Mouse (Mus musculus): ENCODE data around the gene Ppp1r15b. TPM values are rescaled to one million over a fixed set of nuclear protein-coding genes. Genes with fewer than 3 reads are reported as not detected.

The Ppp1r15b gene
- total RNA-seq, 2 experiments from 2014 or later, result 152 to 245 TPM

GRCm38 (mm10) chr1:133150556-133150955 lies 19.6 kb downstream of the Ppp1r15b start:
- ATAC-seq (replicated peaks; ENCODE audit: low FRiP score, poor library complexity, severe bottlenecking), result no peak

GRCm38 (mm10) chr1:133152213-133152612 lies 21.3 kb downstream of the Ppp1r15b start:
- ATAC-seq (replicated peaks; ENCODE audit: low FRiP score, poor library complexity, severe bottlenecking), result no peak

GRCm38 (mm10) chr1:133155270-133155669 lies 24.3 kb downstream of the Ppp1r15b start:
- no peak for ATAC-seq (replicated peaks; ENCODE audit: low FRiP score, poor library complexity, severe bottlenecking)

- no peak for ATAC-seq (replicated peaks; ENCODE audit: low FRiP score, poor library complexity, severe bottlenecking)
Observed at GRCm38 (mm10) chr1:133159128-133159564, 28.2 kb downstream of the Ppp1r15b start.

GRCm38 (mm10) chr1:133161559-133161958 lies 30.6 kb downstream of the Ppp1r15b start:
- no peak for ATAC-seq (replicated peaks; ENCODE audit: low FRiP score, poor library complexity, severe bottlenecking)

GRCm38 (mm10) chr1:133162046-133162445 lies 31.1 kb downstream of the Ppp1r15b start:
- ATAC-seq (replicated peaks; ENCODE audit: low FRiP score, poor library complexity, severe bottlenecking), result no peak

- ATAC-seq (replicated peaks; ENCODE audit: low FRiP score, poor library complexity, severe bottlenecking), result no peak
Observed at GRCm38 (mm10) chr1:133162981-133163380, 32.0 kb downstream of the Ppp1r15b start.

- ATAC-seq (replicated peaks; ENCODE audit: low FRiP score, poor library complexity, severe bottlenecking), result no peak
Observed at GRCm38 (mm10) chr1:133163820-133164431, 33.0 kb downstream of the Ppp1r15b start, which contains the start of gene Plekha6. Gene Plekha6 (plus strand): TSS chr1:133164210.

GRCm38 (mm10) chr1:133164591-133165011 lies 33.7 kb downstream of the Ppp1r15b start:
- no peak for ATAC-seq (replicated peaks; ENCODE audit: low FRiP score, poor library complexity, severe bottlenecking)

- no peak for ATAC-seq (replicated peaks; ENCODE audit: low FRiP score, poor library complexity, severe bottlenecking)
Observed at GRCm38 (mm10) chr1:133165111-133165510, 34.2 kb downstream of the Ppp1r15b start.

- ATAC-seq (replicated peaks; ENCODE audit: low FRiP score, poor library complexity, severe bottlenecking), result no peak
Observed at GRCm38 (mm10) chr1:133168318-133169060, 37.5 kb downstream of the Ppp1r15b start.

- no peak for ATAC-seq (replicated peaks; ENCODE audit: low FRiP score, poor library complexity, severe bottlenecking)
Observed at GRCm38 (mm10) chr1:133170196-133170595, 39.3 kb downstream of the Ppp1r15b start.

GRCm38 (mm10) chr1:133171357-133171756 lies 40.4 kb downstream of the Ppp1r15b start:
- no peak for ATAC-seq (replicated peaks; ENCODE audit: low FRiP score, poor library complexity, severe bottlenecking)

GRCm38 (mm10) chr1:133175150-133175549 lies 44.2 kb downstream of the Ppp1r15b start:
- ATAC-seq (replicated peaks; ENCODE audit: low FRiP score, poor library complexity, severe bottlenecking), result no peak

GRCm38 (mm10) chr1:133177480-133178172 lies 46.7 kb downstream of the Ppp1r15b start:
- peak; percentile 77 for ATAC-seq (replicated peaks; ENCODE audit: low FRiP score, poor library complexity, severe bottlenecking)

- ATAC-seq (replicated peaks; ENCODE audit: low FRiP score, poor library complexity, severe bottlenecking), result no peak
Observed at GRCm38 (mm10) chr1:133178732-133179440, 47.9 kb downstream of the Ppp1r15b start.

GRCm38 (mm10) chr1:133181072-133182015 lies 50.4 kb downstream of the Ppp1r15b start:
- no peak for ATAC-seq (replicated peaks; ENCODE audit: low FRiP score, poor library complexity, severe bottlenecking)

- ATAC-seq (replicated peaks; ENCODE audit: low FRiP score, poor library complexity, severe bottlenecking), result no peak
Observed at GRCm38 (mm10) chr1:133182016-133182705, 51.2 kb downstream of the Ppp1r15b start.
